Mouse (Mus musculus) NIH3T3 (cell line): Measurements from ENCODE around the gene Gabrg3.

Experiments
- DNase-seq: peaks from one replicate; pipeline ENCODE4 v3.0.0-alpha.2; 2012; ENCODE audit warnings: low read depth

The Gabrg3 gene

GRCm38 (mm10) chr7:57386517-57387340 is at the start of gene Gabrg3:
Gabrg3 (minus strand) TSS chr7:57387188.
- no peak for DNase-seq

- DNase-seq = no peak
Observed at GRCm38 (mm10) chr7:57422675-57423074, 35.7 kb upstream of the Gabrg3 start.

- DNase-seq = no peak
Observed at GRCm38 (mm10) chr7:57421044-57421443, 34.1 kb upstream of the Gabrg3 start.

GRCm38 (mm10) chr7:57419392-57419791 is 32.4 kb upstream of the Gabrg3 start, which contains the start of gene Gabrb3:
Gabrb3 (plus strand) TSS chr7:57419692.
- DNase-seq = no peak

- no peak for DNase-seq
Observed at GRCm38 (mm10) chr7:57412896-57413295, 25.9 kb upstream of the Gabrg3 start.

GRCm38 (mm10) chr7:57411163-57411562 is 24.2 kb upstream of the Gabrg3 start:
- DNase-seq = no peak

GRCm38 (mm10) chr7:57393551-57393950 is 6.6 kb upstream of the Gabrg3 start:
- no peak for DNase-seq

GRCm38 (mm10) chr7:57390046-57390445 is 3.1 kb upstream of the Gabrg3 start:
- DNase-seq = no peak

GRCm38 (mm10) chr7:57387341-57387654 is 310 bp upstream of the Gabrg3 start:
- no peak for DNase-seq

GRCm38 (mm10) chr7:57384112-57384511 is 2.9 kb downstream of the Gabrg3 start:
- peak; percentile 37 for DNase-seq

- no peak for DNase-seq
Observed at GRCm38 (mm10) chr7:57366013-57366390, 21.0 kb downstream of the Gabrg3 start.

GRCm38 (mm10) chr7:57365134-57366012 is 21.6 kb downstream of the Gabrg3 start:
- no peak for DNase-seq

GRCm38 (mm10) chr7:57363812-57364211 is 23.2 kb downstream of the Gabrg3 start:
- DNase-seq = no peak

GRCm38 (mm10) chr7:57357871-57358540 is 29.0 kb downstream of the Gabrg3 start:
- no peak for DNase-seq

- no peak for DNase-seq
Observed at GRCm38 (mm10) chr7:57356565-57357301, 30.3 kb downstream of the Gabrg3 start.

- DNase-seq = no peak
Observed at GRCm38 (mm10) chr7:57348774-57349173, 38.2 kb downstream of the Gabrg3 start.

GRCm38 (mm10) chr7:57341910-57342309 is 45.1 kb downstream of the Gabrg3 start:
- no peak for DNase-seq

- peak; percentile 22 for DNase-seq
Observed at GRCm38 (mm10) chr7:57331211-57331610, 55.8 kb downstream of the Gabrg3 start.

- no peak for DNase-seq
Observed at GRCm38 (mm10) chr7:57330240-57330639, 56.7 kb downstream of the Gabrg3 start.

GRCm38 (mm10) chr7:57324473-57324872 is 62.5 kb downstream of the Gabrg3 start:
- no peak for DNase-seq

GRCm38 (mm10) chr7:57322086-57322485 is 64.9 kb downstream of the Gabrg3 start:
- no peak for DNase-seq

- no peak for DNase-seq
Observed at GRCm38 (mm10) chr7:57314971-57315370, 72.0 kb downstream of the Gabrg3 start.
